Mouse (Mus musculus): Measurements from ENCODE around the gene Olfr987. TPM values are rescaled to one million over a fixed set of nuclear protein-coding genes. Genes with fewer than 3 reads are reported as not detected.
"Not testable (repeated sequence)": the region's sequence is repeated elsewhere in the genome, so short reads cannot be mapped to it uniquely, and the experiment has no call there.

Olfr987 gene
- not detected in 2 replicates for polyA plus RNA-seq (2015; fragmentation: Nextera tagmentation; extraction: Ambion mirVana)

DNA sequence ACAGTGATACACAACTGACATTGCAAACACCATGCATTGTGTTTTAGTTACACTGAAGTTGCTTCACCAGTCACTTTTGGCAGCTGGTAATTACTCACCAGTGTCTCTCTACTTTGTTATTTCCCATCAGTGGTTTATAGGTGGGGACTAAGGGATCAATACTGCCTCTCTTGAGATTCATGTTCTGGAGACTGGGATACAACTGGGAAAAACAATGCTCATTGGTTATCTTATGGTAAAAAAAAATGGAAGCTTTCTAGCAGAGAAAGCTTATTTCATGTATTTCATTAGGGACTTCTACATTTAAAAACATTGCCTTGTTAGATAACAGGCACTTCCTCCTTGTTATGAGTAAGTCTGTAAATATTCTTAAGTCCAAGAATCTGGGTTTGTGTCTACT, at the start of gene Olfr987:
TSS of gene Olfr987 (minus strand) at position 101 of the 400 bp plus-strand sequence.
- not testable (repeated sequence) for H3K27me3 ChIP-seq (ENCODE audit: insufficient read depth, low read length); H3K36me3 ChIP-seq (ENCODE audit: insufficient read depth, low read length); ATAC-seq (ENCODE audit: low FRiP score, low TSS enrichment); H3K9me3 ChIP-seq (ENCODE audit: low read length); H3K4me2 ChIP-seq (replicated peaks; ENCODE audit: low read depth, low read length); H3K4me3 ChIP-seq (ENCODE audit: low read length); H3K27ac ChIP-seq (ENCODE audit: low read length); H3K9ac ChIP-seq (replicated peaks; ENCODE audit: low read length); H3K4me1 ChIP-seq (ENCODE audit: insufficient read depth, low read length)

DNA sequence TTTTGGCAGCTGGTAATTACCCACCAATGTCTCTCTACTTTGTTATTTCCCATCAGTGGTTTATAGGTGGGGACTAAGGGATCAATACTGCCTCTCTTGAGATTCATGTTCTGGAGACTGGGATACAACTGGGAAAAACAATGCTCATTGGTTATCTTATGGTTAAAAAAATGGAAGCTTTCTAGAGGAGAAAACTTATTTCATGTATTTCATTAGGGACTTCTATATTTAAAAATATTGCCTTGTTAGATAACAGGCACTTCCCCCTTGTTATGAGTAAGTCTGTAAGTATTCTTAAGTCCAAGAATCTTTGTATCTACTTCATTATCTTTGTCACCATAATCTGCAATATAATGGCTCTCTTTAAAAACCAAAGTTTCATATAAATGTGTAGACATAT, 24.0 kb upstream of the Olfr987 start, which contains the start of gene Olfr988:
TSS of gene Olfr988 (minus strand) at position 101 of the 400 bp plus-strand sequence.
- not testable (repeated sequence) for H3K9me3 ChIP-seq (ENCODE audit: low read length)

DNA sequence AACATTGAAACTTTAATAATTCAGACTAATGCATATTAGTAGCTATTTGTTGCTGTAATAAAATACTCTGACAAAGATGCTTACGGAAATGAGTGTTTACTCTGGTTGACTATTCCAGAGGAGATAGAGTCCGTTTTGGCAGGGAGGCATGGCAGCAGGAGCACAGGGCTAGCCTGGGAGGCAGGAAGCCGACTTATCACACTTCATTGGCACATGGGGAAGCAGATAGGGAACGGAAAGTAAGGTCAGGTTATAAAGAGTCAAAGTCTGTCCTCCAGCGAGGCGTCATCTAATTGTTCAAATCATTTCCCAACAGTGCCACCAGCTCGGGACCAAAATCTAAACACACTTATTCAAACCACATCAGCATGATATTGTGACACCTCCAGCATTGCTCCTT, 857 bp upstream of the Olfr987 start:
- no peak overlapping the region for H3K4me2 ChIP-seq (replicated peaks; ENCODE audit: low read depth, low read length)
- no peaks in the 10 kb centered on the region for H3K4me1 ChIP-seq (ENCODE audit: insufficient read depth, low read length)
- H3K9ac ChIP-seq (replicated peaks; ENCODE audit: low read length): no peak overlapping the region
- H3K4me3 ChIP-seq (ENCODE audit: low read length): no peak overlapping the region
- no peaks in the 10 kb centered on the region for H3K36me3 ChIP-seq (ENCODE audit: insufficient read depth, low read length)
- ATAC-seq (ENCODE audit: low FRiP score, low TSS enrichment): no peak
- H3K9me3 ChIP-seq (ENCODE audit: low read length): no peaks in the 10 kb centered on the region
- H3K27ac ChIP-seq (ENCODE audit: low read length): no peak overlapping the region
- H3K27me3 ChIP-seq (ENCODE audit: insufficient read depth, low read length): no peaks in the 10 kb centered on the region
- 68% methylated on average over 7 of the region's 7 CpGs for WGBS

More for the DNA sequence above, 24.0 kb upstream of the Olfr987 start, which contains the start of gene Olfr988:
- not testable (repeated sequence) for H3K4me3 ChIP-seq (ENCODE audit: low read length); H3K36me3 ChIP-seq (ENCODE audit: insufficient read depth, low read length); H3K27ac ChIP-seq (ENCODE audit: low read length); H3K27me3 ChIP-seq (ENCODE audit: insufficient read depth, low read length); H3K4me2 ChIP-seq (replicated peaks; ENCODE audit: low read depth, low read length); ATAC-seq (ENCODE audit: low FRiP score, low TSS enrichment); H3K9ac ChIP-seq (replicated peaks; ENCODE audit: low read length); H3K4me1 ChIP-seq (ENCODE audit: insufficient read depth, low read length)

DNA sequence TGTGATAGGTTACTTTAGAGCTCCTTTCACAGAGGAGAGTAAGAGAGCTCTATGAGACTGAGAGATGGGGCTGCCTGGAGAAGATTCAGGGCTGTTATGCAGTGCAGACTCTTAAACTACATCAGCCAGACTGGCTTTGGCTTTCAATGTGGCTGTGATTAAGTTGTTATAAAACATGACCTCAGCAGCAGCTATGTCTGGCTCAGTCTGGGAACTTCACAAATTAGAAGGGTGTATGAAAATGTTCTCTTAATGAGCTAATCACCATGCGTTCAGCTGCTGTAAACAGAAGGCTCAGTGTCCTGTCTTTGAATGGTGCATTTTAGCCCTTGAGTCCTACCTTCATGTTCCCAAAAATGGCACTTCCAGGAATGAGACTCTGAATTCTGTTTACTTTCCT, 20.0 kb downstream of the Olfr987 start:
- Histone ChIP-seq H3K27ac (ENCODE audit: low read length) (no peak overlapping the region), H3K27me3 (ENCODE audit: insufficient read depth, low read length) (no peaks in the 10 kb centered on the region), H3K4me1 (ENCODE audit: insufficient read depth, low read length) (no peaks in the 10 kb centered on the region), H3K4me2 (replicated peaks; ENCODE audit: low read depth, low read length) (no peak overlapping the region), H3K9me3 (ENCODE audit: low read length) (no peaks in the 10 kb centered on the region), H3K36me3 (ENCODE audit: insufficient read depth, low read length) (no peaks in the 10 kb centered on the region), H3K4me3 (ENCODE audit: low read length) (no peak overlapping the region), H3K9ac (replicated peaks; ENCODE audit: low read length) (no peak overlapping the region)
- WGBS: 80% methylated on average over 1 of the region's 1 CpGs
- ATAC-seq (ENCODE audit: low FRiP score, low TSS enrichment): no peak

DNA sequence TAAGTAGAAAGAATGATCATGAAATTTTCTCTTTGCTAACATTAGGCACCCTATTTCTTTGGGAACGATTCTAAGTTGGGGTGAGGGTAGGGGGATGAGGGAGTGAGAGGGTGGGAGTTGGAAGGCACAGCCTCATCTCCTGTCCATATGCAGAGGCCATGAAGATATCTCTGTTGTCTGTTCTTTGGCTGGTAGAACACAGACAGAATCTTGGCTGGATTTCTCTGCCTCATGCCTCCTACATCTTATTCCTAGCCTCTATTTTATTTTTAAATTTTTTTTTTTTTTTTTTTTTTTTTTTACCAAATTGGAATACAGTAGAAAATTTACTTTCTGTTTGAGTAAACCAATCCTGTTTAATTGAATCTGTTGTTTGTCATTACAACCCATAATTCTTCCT, 53.7 kb downstream of the Olfr987 start:
- Histone ChIP-seq H3K9ac (replicated peaks; ENCODE audit: low read length) (no peak overlapping the region), H3K4me3 (ENCODE audit: low read length) (no peak overlapping the region), H3K27ac (ENCODE audit: low read length) (no peak overlapping the region), H3K4me2 (replicated peaks; ENCODE audit: low read depth, low read length) (no peak overlapping the region), H3K9me3 (ENCODE audit: low read length) (no peaks in the 10 kb centered on the region), H3K4me1 (ENCODE audit: insufficient read depth, low read length) (no peaks in the 10 kb centered on the region), H3K36me3 (ENCODE audit: insufficient read depth, low read length) (no peaks in the 10 kb centered on the region), H3K27me3 (ENCODE audit: insufficient read depth, low read length) (no peaks in the 10 kb centered on the region)
- WGBS: 46% methylated on average over 1 of the region's 1 CpGs
- ATAC-seq (ENCODE audit: low FRiP score, low TSS enrichment): no peak

GRCm38 (mm10) chr2:85284626-85285025, 54.5 kb downstream of the Olfr987 start:
- Histone ChIP-seq H3K4me3 (ENCODE audit: low read length) (no peak overlapping the region), H3K9ac (replicated peaks; ENCODE audit: low read length) (no peak overlapping the region), H3K27ac (ENCODE audit: low read length) (peak overlapping the region; percentile 18; the same call in 1 of the 2 replicates), H3K9me3 (ENCODE audit: low read length) (no peaks in the 10 kb centered on the region), H3K4me1 (ENCODE audit: insufficient read depth, low read length) (no peaks in the 10 kb centered on the region), H3K36me3 (ENCODE audit: insufficient read depth, low read length) (no peaks in the 10 kb centered on the region), H3K27me3 (ENCODE audit: insufficient read depth, low read length) (no peaks in the 10 kb centered on the region), H3K4me2 (replicated peaks; ENCODE audit: low read depth, low read length) (no peak overlapping the region)
- ATAC-seq (ENCODE audit: low FRiP score, low TSS enrichment): no peak; the same call in 1 of the 2 replicates
- WGBS: 9% methylated on average over 6 of the region's 6 CpGs

DNA sequence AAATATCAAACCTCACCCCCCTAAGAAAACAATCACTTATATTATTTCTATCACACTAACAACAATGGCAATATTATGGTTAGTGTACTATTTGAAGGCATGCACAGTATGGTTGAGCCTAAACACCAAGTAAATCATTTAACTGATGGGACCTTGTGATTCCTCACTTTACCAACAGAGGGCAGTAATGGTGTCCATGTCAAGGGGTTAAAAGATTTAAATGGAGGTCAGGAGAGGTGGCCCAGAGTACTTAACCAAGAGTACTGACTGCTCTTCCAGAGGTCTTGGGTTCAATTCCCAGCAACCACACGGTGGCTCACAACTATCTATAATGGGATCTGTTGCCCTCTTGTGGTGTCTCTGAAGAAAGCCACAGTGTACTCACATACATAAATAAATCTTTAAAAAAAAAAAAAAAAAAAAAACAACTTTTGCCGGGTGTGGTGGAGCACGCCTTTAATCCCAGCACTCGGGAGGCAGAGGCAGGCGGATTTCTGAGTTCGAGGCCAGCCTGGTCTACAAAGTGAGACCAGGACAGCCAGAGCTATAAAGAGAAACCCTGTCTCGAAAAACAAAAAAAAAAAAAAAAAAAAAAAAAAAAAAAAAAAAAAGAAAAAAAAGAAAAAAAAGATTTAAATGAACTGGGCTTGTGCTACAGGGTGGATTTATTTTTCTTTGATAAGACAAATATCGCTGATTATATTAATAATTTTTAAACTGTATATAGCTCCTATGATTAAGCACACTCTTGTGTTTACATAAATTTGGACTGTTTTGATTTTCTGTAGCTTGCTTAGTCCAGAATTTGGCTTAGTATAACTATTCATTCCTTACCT, 55.3 kb downstream of the Olfr987 start:
- H3K27me3 ChIP-seq (ENCODE audit: insufficient read depth, low read length): no peaks in the 10 kb centered on the region
- no peaks in the 10 kb centered on the region for H3K36me3 ChIP-seq (ENCODE audit: insufficient read depth, low read length)
- no peaks in the 10 kb centered on the region for H3K4me1 ChIP-seq (ENCODE audit: insufficient read depth, low read length)
- no peak overlapping the region for H3K27ac ChIP-seq (ENCODE audit: low read length)
- H3K4me2 ChIP-seq (replicated peaks; ENCODE audit: low read depth, low read length): no peak overlapping the region
- no peak for ATAC-seq (ENCODE audit: low FRiP score, low TSS enrichment)
- H3K4me3 ChIP-seq (ENCODE audit: low read length): no peak overlapping the region
- 90% methylated on average over 7 of the region's 8 CpGs for WGBS
- no peak overlapping the region for H3K9ac ChIP-seq (replicated peaks; ENCODE audit: low read length)
- no peaks in the 10 kb centered on the region for H3K9me3 ChIP-seq (ENCODE audit: low read length)

DNA sequence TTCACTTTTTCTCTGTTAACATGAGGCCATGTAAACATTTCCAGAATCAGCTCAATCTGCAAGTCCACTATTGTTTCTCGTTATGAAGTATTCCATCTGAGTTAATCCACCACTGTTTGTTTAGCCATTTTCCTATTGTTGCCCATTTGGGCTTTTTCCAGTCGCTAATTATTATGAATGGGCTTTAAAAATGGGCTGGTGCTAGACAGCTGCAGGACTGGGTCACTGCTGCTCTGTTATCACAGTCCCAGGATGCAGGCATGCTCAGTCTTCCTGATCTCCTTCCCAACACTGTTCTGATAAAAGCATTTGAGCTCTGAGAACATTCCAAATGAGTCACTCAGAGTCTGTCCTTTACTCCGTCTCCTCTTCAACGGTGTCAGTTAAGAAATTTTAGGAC, 58.1 kb downstream of the Olfr987 start:
- Histone ChIP-seq H3K9me3 (ENCODE audit: low read length) (no peaks in the 10 kb centered on the region), H3K27me3 (ENCODE audit: insufficient read depth, low read length) (no peaks in the 10 kb centered on the region), H3K27ac (ENCODE audit: low read length) (no peak overlapping the region), H3K4me2 (replicated peaks; ENCODE audit: low read depth, low read length) (no peak overlapping the region), H3K4me3 (ENCODE audit: low read length) (no peak overlapping the region), H3K9ac (replicated peaks; ENCODE audit: low read length) (no peak overlapping the region), H3K4me1 (ENCODE audit: insufficient read depth, low read length) (no peaks in the 10 kb centered on the region), H3K36me3 (ENCODE audit: insufficient read depth, low read length) (no peaks in the 10 kb centered on the region)
- WGBS: 50% methylated on average over 4 of the region's 4 CpGs
- peak; percentile 59; the same call in 1 of the 2 replicates for ATAC-seq (ENCODE audit: low FRiP score, low TSS enrichment)
